Mouse (Mus musculus) erythroblast, embryonic 14.5 days (primary cell): ENCODE measurements around the gene Rbm38. TPM values are rescaled to one million over a fixed set of nuclear protein-coding genes. Genes with fewer than 3 reads are reported as not detected.

Source experiments
- H3K27me3 ChIP-seq: 2 replicates; pipeline ENCODE4 v1.6.1; 2012; ENCODE audit warnings: inconsistent platforms; ENCODE audit not compliant: control insufficient read depth
- H3K36me3 ChIP-seq: 2 replicates; pipeline ENCODE4 v1.6.1; 2012; ENCODE audit warnings: mild to moderate bottlenecking, inconsistent platforms; ENCODE audit not compliant: control insufficient read depth
- H3K4me1 ChIP-seq: 2 replicates; pipeline ENCODE4 v1.6.1; 2012; ENCODE audit warnings: inconsistent platforms; ENCODE audit not compliant: control insufficient read depth
- H3K4me3 ChIP-seq: replicated peaks from 2 replicates; pipeline ENCODE3; 2012; ENCODE audit warnings: moderate library complexity, mild to moderate bottlenecking, inconsistent platforms
- H3K9me3 ChIP-seq: 2 replicates; pipeline ENCODE4 v1.6.1; 2012; ENCODE audit warnings: low read length, inconsistent platforms, mixed read lengths; ENCODE audit not compliant: control insufficient read depth
- GATA1 ChIP-seq: IDR thresholded peaks from 2 replicates; pipeline ENCODE4 v1.6.1; 2012; ENCODE audit warnings: low read length, inconsistent platforms, mixed read lengths
- TAL1 ChIP-seq: IDR thresholded peaks from 3 replicates; pipeline ENCODE4 v1.6.1; 2012; ENCODE audit warnings: low read length, inconsistent platforms, mixed read lengths
- polyA plus RNA-seq: library from polyadenylated mRNA; stranded (reverse); fragments of >175 nt; gene quantifications from 2 replicates; pipeline ENCODE4 v1.2.3, GENCODE M21; 2012

Rbm38 gene
- polyA plus RNA-seq, 1 experiment = 548 TPM

DNA sequence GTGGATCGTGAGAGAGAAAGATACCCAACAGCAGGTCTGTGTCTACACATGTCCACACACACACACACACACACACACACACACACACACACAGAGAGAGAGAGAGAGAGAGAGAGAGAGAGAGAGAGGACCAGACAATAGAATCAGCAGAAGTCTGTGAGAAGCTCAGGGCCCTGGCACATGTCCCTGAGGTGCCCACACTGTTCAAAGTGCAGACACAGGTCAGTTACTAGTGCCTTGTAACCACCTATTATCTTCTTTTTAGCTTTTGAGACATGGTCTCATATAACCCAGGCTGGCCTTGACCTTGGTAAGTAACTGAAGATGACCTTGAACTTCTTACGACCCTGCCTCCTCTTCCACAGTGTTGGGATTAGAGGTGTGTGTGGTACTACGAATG lies 28.9 kb downstream of the Rbm38 start:
- peaks cover 6% of the 10 kb centered on the region for H3K27me3 ChIP-seq
- TF ChIP-seq TAL1 (no peak), GATA1 (no peak)
- no peak overlapping the region for H3K4me3 ChIP-seq
- peaks cover 55% of the 10 kb centered on the region for H3K4me1 ChIP-seq
- H3K9me3 ChIP-seq = peaks cover 4% of the 10 kb centered on the region; the same call in 1 of the 2 replicates
- H3K36me3 ChIP-seq = peaks cover 9% of the 10 kb centered on the region

DNA sequence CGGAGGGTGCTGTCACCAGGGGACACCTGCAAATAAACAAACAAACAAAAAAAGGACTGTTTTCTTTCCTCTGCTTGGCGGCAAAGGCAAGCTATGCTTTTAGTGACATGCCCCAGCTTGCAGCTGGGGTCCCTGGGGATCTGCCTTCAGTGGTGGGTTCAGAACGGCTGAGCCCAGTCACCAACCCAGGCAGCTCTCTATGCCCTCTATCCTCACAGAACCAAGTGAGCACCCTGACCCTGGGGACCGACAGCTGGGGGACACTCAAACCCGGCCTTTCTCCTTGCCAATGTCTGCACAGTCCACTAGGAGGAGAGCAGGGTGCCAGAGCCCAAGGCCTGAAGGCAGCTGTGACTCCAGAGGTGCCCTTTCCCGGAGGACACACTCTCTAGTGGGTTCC lies 29.5 kb downstream of the Rbm38 start:
- H3K36me3 ChIP-seq = peaks cover 4% of the 10 kb centered on the region
- H3K27me3 ChIP-seq = peaks cover 6% of the 10 kb centered on the region
- peaks cover 49% of the 10 kb centered on the region for H3K4me1 ChIP-seq
- no peak overlapping the region for H3K4me3 ChIP-seq
- H3K9me3 ChIP-seq = peaks cover 4% of the 10 kb centered on the region; the same call in 1 of the 2 replicates
- TF ChIP-seq GATA1 (no peak), TAL1 (no peak)

DNA sequence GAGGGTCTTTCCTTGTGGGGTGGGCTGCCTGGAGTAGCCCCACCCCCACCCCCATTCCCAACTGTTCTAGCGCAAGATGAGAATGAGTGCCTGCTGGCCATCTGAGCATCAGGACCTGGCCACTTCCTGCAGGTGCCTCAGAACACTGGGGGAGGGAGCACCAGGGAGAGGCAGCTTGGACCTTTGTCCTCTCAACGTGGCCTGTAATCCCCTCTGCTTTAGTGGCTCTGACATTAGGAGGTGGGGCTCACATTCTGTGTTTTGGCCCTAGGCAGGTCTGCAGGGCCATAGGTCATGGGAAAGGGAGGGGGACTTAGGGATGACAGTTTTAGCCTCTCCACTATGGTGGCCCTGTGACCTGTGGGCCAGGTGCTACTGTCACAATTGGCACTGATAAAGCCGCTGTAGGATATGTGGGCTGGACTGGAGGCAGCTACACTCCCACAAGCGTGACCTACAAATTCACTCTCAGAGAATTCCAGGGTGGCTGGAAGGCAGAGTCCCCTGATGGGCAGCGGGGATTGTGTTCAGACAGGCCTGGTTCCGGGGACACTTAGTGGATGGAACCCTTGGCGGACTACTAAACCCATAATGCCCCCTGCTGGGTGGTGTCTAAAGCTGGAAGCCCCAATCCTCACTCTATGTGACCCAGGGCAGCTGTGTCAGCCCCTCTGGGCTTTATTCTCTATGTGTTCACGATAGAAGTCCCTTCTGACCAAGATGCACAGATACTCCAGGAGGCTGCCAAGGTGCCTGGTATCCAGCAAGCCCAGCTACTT lies 30.5 kb downstream of the Rbm38 start:
- H3K9me3 ChIP-seq = no peaks in the 10 kb centered on the region
- no peak overlapping the region for H3K4me3 ChIP-seq
- H3K36me3 ChIP-seq = no peaks in the 10 kb centered on the region; the same call in 1 of the 2 replicates
- H3K27me3 ChIP-seq = peaks cover 6% of the 10 kb centered on the region
- H3K4me1 ChIP-seq = peaks cover 47% of the 10 kb centered on the region
- no peak for TF ChIP-seq TAL1
- no peak for TF ChIP-seq GATA1

DNA sequence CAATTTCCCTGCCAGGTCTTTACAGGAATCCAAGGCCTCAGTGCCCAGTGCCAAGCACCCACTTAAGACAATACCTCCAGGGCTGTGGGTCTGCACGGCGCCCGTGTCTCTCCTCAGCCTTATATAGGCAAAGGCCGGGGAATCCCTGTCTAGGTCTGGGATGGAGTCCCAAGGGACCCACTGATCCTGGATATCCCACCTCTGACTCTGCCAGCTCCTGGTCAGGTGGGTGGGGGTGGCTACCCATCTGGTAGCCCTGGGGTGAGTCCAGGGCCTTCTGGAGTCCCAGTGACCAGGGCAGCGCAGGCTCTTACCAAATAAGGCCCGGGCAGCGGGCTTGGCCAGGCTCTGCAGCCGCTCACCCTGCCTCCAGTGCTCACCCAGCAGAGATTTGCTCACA lies 32.6 kb downstream of the Rbm38 start:
- Histone ChIP-seq H3K9me3 (no peaks in the 10 kb centered on the region), H3K27me3 (peaks cover 4% of the 10 kb centered on the region), H3K36me3 (no peaks in the 10 kb centered on the region), H3K4me1 (peaks cover 53% of the 10 kb centered on the region), H3K4me3 (no peak overlapping the region)
- TF ChIP-seq GATA1 = no peak
- no peak for TF ChIP-seq TAL1

DNA sequence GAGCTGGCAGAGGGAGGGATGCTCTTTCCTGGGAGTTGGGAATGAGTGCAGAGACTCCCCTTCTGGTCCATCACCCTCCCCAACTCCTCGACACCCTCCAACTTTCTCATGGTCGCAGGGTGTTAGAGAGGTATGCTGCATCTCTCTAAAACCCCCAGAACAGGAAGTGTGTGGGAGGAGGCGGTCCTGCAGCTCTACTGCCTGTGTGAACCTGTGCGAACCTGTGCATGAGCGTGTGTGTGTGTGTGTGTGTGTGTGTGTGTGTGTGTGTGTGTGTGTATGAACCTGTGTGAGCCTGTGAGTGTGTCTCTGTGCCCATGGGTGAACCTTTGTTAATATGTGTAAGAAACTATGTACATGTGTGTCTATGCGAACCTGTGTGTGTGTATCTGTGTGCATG lies 33.5 kb downstream of the Rbm38 start:
- H3K36me3 ChIP-seq = no peaks in the 10 kb centered on the region
- no peak for TF ChIP-seq TAL1
- no peak for TF ChIP-seq GATA1
- H3K4me3 ChIP-seq = no peak overlapping the region
- H3K27me3 ChIP-seq = peaks cover 2% of the 10 kb centered on the region; the same call in 1 of the 2 replicates
- H3K4me1 ChIP-seq = peaks cover 54% of the 10 kb centered on the region
- H3K9me3 ChIP-seq = no peaks in the 10 kb centered on the region

DNA sequence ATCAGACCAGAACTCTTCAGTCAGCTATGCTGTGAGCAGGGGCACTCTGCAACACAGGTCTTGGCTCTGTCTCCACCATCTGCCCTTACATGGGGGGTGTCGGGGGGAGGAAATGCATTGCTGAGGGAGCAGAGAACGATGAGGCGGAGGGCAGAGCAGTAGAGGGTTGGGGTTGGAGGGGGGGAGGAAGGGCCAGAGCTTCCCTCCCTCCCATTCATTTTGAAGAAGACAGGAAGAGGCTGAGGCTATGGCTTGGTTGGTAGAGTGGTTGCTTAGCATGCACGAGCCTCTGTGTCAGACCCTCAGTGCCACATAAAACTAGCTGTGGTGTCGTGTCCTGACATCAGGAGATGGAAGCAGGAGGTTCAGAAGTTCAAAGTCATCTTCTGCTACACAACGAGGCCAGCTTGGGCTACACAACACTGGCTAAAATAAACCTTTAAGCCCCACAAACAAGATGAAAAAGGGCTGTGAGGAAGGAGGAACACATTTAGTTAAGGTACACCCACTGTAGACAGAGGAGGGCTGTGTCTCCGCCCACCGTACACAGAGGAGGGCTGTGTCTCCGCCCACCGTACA lies 36.1 kb downstream of the Rbm38 start:
- no peak for TF ChIP-seq TAL1
- no peaks in the 10 kb centered on the region for H3K36me3 ChIP-seq
- no peaks in the 10 kb centered on the region for H3K9me3 ChIP-seq
- no peak overlapping the region for H3K4me3 ChIP-seq
- peaks cover 2% of the 10 kb centered on the region; the same call in 1 of the 2 replicates for H3K27me3 ChIP-seq
- peaks cover 48% of the 10 kb centered on the region for H3K4me1 ChIP-seq

DNA sequence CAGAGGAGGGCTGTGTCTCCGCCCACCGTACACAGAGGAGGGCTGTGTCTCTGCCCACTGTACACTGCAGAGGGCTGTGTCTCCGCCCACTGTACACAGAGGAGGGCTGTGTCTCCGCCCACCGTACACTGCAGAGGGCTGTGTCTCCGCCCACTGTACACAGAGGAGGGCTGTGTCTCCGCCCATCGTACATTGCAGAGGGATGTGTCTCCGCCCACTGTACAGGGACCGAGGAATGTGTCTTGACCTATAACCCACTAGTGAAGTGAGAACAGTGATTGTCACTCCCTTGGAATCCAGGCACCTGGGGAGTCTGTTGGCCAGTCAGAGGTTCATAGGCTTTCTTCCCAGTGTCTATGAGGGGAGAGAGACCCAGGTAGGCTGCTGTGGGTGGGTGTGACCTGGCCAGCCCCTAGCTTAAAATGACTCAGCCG lies 36.6 kb downstream of the Rbm38 start:
- no peaks in the 10 kb centered on the region for H3K36me3 ChIP-seq
- H3K4me3 ChIP-seq = no peak overlapping the region
- TF ChIP-seq TAL1 (no peak), GATA1 (no peak)
- peaks cover 2% of the 10 kb centered on the region; the same call in 1 of the 2 replicates for H3K27me3 ChIP-seq
- H3K9me3 ChIP-seq = no peaks in the 10 kb centered on the region
- peaks cover 50% of the 10 kb centered on the region for H3K4me1 ChIP-seq

DNA sequence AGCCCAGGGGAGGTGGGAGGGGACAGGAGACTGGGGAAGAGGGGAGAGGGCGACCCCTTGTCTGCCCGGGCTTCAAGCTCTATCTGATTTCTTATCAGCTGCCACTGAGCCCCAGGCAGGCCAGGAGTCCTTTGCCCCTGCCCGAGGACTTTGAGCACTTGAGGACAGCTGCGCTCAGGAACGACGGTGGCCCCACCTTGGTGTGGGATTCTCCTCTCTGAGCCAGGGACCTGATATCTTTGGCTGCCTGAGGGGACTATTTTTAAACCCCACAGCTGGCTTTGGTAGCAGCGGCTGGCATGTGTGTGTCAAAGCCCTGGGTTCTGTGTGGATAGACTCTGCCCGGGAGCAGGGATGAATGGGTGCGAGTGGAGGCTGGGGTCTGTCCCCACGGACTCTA lies 37.3 kb downstream of the Rbm38 start:
- Histone ChIP-seq H3K36me3 (no peaks in the 10 kb centered on the region), H3K27me3 (peaks cover 2% of the 10 kb centered on the region; the same call in 1 of the 2 replicates), H3K4me1 (peaks cover 54% of the 10 kb centered on the region), H3K9me3 (no peaks in the 10 kb centered on the region), H3K4me3 (no peak overlapping the region)
- no peak for TF ChIP-seq TAL1
- no peak for TF ChIP-seq GATA1

DNA sequence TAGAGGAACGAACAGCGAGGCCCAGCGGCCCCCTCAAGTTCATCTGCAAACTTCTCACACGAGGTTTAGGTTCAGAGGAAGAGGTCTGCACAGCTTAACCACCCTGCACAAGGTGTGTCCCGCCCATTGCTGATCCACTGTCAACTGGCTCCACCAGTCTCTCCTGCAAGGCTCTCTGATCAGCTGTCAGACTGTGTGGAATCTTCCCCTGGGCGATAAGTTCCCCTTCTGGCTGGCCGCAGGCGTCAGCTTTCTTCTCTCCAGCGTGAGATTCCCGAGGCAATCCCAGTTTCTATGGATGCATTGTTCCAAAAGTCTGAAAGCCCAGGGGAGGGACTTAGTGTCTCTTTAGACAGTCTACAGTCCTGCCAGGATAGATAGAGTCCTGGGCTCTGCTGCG lies 38.0 kb downstream of the Rbm38 start:
- H3K4me1 ChIP-seq = peaks cover 54% of the 10 kb centered on the region

More for the DNA sequence above, 38.0 kb downstream of the Rbm38 start:
- Histone ChIP-seq H3K36me3 (no peaks in the 10 kb centered on the region), H3K9me3 (no peaks in the 10 kb centered on the region), H3K27me3 (peaks cover 2% of the 10 kb centered on the region; the same call in 1 of the 2 replicates), H3K4me3 (no peak overlapping the region)
- TF ChIP-seq GATA1 (no peak), TAL1 (no peak)
